Mouse (Mus musculus) testis, adult 2 months (tissue): ENCODE results near the gene Slc44a1. TPM values are rescaled to one million over a fixed set of nuclear protein-coding genes. Genes with fewer than 3 reads are reported as not detected.

Experiments used
- H3K27ac ChIP-seq: fragments of 200-500 bp; 2 replicates; pipeline ENCODE4 v1.5.1; 2012; ENCODE audit warnings: low read depth, low read length; ENCODE audit not compliant: control insufficient read depth, insufficient read depth
- H3K27me3 ChIP-seq: fragments of 200-500 bp; 2 replicates; pipeline ENCODE4 v1.6.1; 2012; ENCODE audit warnings: mild to moderate bottlenecking, low read length, moderate library complexity; ENCODE audit not compliant: control insufficient read depth, insufficient read depth
- H3K36me3 ChIP-seq: fragments of 200-500 bp; 2 replicates; pipeline ENCODE4 v1.6.1; 2012; ENCODE audit warnings: mild to moderate bottlenecking, low read length; ENCODE audit not compliant: control insufficient read depth, insufficient read depth
- H3K4me1 ChIP-seq: fragments of 200-500 bp; 2 replicates; pipeline ENCODE4 v1.6.1; 2012; ENCODE audit warnings: low read length; ENCODE audit not compliant: control insufficient read depth, insufficient read depth
- H3K4me3 ChIP-seq: fragments of 200-500 bp; 2 replicates; pipeline ENCODE4 v1.5.1; 2012; ENCODE audit warnings: low read depth, mild to moderate bottlenecking, low read length, moderate library complexity, mixed read lengths; ENCODE audit not compliant: control insufficient read depth
- CTCF ChIP-seq: fragments of 200-500 bp; IDR thresholded peaks from 2 replicates; pipeline ENCODE4 v1.5.1; 2012; ENCODE audit warnings: low read depth, mild to moderate bottlenecking, inconsistent platforms, low read length, moderate library complexity; ENCODE audit not compliant: control insufficient read depth, insufficient read depth, insufficient replicate concordance
- POLR2A ChIP-seq: fragments of 200-500 bp; IDR thresholded peaks from 2 replicates; pipeline ENCODE4 v1.6.1; 2012; ENCODE audit warnings: low read depth, mild to moderate bottlenecking, inconsistent platforms, low read length, moderate library complexity; ENCODE audit not compliant: control insufficient read depth
- polyA plus RNA-seq: library from polyadenylated mRNA; depleted of rRNA; stranded (reverse); fragments of >200 nt; gene quantifications from 2 replicates; pipeline ENCODE4 v1.2.3, GENCODE M21; 2012

The Slc44a1 gene
- polyA plus RNA-seq, 1 experiment, result 3.3 TPM

GRCm38 (mm10) chr4:53447773-53448172, 7.6 kb downstream of the Slc44a1 start:
- Histone ChIP-seq H3K4me3 (no peak overlapping the region), H3K27me3 (no peaks in the 10 kb centered on the region), H3K4me1 (0 out of 2 replicates have a peak, but pooled peaks cover 2% of the 10 kb centered on the region), H3K36me3 (no peaks in the 10 kb centered on the region), H3K27ac (no peak overlapping the region)
- TF ChIP-seq POLR2A, result no peak
- TF ChIP-seq CTCF, result no peak

- Histone ChIP-seq H3K27ac (no peak overlapping the region), H3K4me1 (0 out of 2 replicates have a peak, but pooled peaks cover 2% of the 10 kb centered on the region), H3K4me3 (no peak overlapping the region), H3K27me3 (no peaks in the 10 kb centered on the region), H3K36me3 (no peaks in the 10 kb centered on the region)
- TF ChIP-seq CTCF (no peak), POLR2A (no peak)
These were observed 10.5 kb downstream of the Slc44a1 start for GRCm38 (mm10) chr4:53450736-53451135.

DNA sequence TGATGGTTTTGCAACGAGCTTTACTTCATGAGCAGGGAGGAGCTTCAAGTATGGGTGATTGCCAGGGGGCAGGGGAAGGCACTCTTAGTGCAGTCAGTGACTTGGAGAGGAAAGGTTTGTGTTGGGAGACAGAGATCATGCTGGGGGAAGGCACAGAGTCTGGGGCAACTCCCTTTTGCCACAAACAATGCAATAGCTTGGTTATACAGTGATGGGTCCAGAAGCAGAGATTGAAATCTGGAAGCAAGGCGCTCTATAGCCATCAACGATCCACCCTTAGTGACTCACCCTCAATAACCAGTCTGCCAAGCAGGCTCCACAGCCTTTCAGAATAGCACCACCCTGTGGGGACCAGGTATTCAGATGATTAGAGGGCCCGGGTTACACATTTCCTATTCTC, 11.7 kb downstream of the Slc44a1 start:
- no peaks in the 10 kb centered on the region for H3K36me3 ChIP-seq
- H3K4me3 ChIP-seq, result no peak overlapping the region
- TF ChIP-seq POLR2A (no peak), CTCF (no peak)
- no peaks in the 10 kb centered on the region for H3K27me3 ChIP-seq
- H3K4me1 ChIP-seq, result 0 out of 2 replicates have a peak, but pooled peaks cover 2% of the 10 kb centered on the region
- H3K27ac ChIP-seq, result no peak overlapping the region

- Histone ChIP-seq H3K27me3 (no peaks in the 10 kb centered on the region), H3K4me3 (no peak overlapping the region), H3K4me1 (0 out of 2 replicates have a peak, but pooled peaks cover 2% of the 10 kb centered on the region), H3K27ac (no peak overlapping the region), H3K36me3 (no peaks in the 10 kb centered on the region)
- TF ChIP-seq POLR2A (no peak), CTCF (no peak)
These were observed 12.2 kb downstream of the Slc44a1 start for GRCm38 (mm10) chr4:53452457-53452856.

DNA sequence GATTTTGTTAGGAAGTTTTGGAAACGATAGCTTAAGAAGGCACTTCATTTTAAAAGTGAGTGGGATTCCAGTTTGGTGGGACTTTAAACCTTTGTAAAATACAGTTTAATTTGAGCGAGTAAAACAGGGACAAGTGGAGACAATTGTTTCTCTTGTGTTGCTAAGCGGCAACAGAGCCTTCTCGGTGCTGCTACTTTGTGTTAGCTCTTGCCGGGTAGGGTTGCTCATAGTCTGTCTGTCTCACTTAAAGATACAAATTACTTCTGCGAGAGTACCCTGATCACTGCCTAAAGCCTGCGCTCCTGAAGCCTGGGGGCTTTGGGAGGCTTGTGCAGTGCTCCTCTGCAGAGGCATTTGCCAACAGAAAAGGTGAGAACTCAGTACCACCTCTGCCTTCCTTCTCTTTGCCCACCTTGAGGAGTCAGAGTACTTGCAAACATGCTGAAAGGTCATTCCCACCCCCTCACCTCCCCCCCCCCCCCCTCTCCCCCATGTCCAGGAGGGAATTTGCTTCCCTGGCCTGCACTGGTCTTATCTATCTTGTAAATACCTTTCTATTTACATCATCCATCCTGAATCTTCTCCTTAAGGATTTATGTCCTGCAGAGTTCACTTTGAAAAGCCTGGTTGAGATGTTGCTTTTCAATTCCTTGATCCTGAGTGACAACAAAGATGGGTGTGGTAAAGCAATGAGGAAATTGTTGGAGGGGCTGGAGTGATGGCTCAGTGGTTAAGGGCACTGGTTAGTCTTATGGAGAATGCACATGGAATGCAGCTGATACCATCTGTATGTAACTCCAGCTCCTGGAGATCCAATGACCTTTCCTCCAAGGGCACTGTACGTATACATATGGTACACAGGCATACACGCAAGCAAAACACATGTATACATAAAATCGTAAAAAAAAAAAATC, 13.0 kb downstream of the Slc44a1 start:
- TF ChIP-seq POLR2A (no peak), CTCF (no peak)
- no peaks in the 10 kb centered on the region for H3K36me3 ChIP-seq
- no peak overlapping the region for H3K4me3 ChIP-seq
- 0 out of 2 replicates have a peak, but pooled peaks cover 2% of the 10 kb centered on the region for H3K4me1 ChIP-seq
- no peaks in the 10 kb centered on the region for H3K27me3 ChIP-seq
- H3K27ac ChIP-seq, result no peak overlapping the region

- no peaks in the 10 kb centered on the region for H3K4me1 ChIP-seq
- no peak overlapping the region for H3K4me3 ChIP-seq
- TF ChIP-seq POLR2A, result no peak
- TF ChIP-seq CTCF, result no peak
- H3K36me3 ChIP-seq, result no peaks in the 10 kb centered on the region
- no peak overlapping the region for H3K27ac ChIP-seq
- no peaks in the 10 kb centered on the region for H3K27me3 ChIP-seq
These were observed 15.7 kb downstream of the Slc44a1 start for GRCm38 (mm10) chr4:53455885-53456284.

DNA sequence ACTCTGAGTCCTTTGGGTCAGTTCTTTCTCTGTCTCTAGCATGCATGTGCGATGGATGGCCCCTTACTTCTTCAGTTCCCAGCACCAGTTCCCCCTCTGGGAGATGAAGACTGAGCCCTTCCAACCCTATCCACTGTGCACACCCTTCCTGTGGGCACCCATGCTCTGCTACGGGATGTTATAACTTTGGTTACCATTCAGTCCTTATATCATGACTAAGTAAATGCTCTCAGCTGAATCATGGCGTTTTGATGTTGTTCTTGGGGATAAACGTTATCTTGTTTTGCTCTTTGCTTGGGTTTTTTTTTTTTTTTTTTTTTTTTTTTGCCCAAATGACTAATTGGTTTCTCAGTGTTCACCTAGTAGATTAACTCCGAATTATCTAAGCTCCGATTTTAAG, 16.4 kb downstream of the Slc44a1 start:
- no peak for TF ChIP-seq POLR2A
- no peak for TF ChIP-seq CTCF
- Histone ChIP-seq H3K27me3 (no peaks in the 10 kb centered on the region), H3K4me3 (no peak overlapping the region)

More for the DNA sequence above, 16.4 kb downstream of the Slc44a1 start:
- Histone ChIP-seq H3K27ac (no peak overlapping the region), H3K4me1 (no peaks in the 10 kb centered on the region), H3K36me3 (no peaks in the 10 kb centered on the region)
